Mouse (Mus musculus): ENCODE measurements around the gene BC004004. TPM values are rescaled to one million over a fixed set of nuclear protein-coding genes. Genes with fewer than 3 reads are reported as not detected.
A peak's percentile ranks its signal among the peaks of the same experiment; 100 is the strongest.
"Not testable (repeated sequence)": the region's sequence is repeated elsewhere in the genome, so short reads cannot be mapped to it uniquely, and the experiment has no call there.

BC004004 gene
- polyA plus RNA-seq, 1 experiment, result 101 TPM

DNA sequence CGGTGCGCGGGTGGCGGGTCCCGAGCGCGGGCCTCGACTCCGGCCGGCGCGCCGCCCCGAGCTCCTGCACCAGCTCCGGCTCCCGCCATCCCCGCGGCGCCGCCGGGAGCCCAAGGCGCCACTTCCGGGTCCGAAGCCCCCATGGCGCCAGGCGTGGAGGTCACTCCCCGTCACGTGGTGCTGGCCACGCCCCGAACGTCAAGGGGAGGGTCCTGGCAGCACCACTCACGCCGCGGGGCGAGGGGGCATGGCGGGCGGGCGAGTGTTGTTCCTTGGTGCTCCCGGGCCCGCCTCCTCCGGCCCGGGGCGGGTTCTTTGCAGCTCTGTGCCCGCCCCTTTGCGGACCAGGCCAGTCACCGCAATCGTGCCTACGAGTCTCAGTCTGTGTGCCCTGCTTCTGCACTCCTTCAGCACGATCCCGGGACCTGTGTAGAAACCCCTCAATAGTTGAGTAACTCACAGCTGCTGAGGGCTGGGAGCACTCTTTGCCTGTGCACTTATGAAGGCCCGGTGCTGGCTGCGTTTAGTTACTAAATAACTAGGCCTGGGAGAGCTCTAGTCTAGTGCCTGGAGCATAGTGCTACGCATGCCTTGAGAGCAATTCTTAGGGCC is 79.2 kb downstream of the BC004004 start, which contains the start of gene Mtch1:
Mtch1 (minus strand) TSS at position 290 of the 612 bp plus-strand sequence.
- peak; percentile 98 for DNase-seq (ENCODE audit: low spot score)

DNA sequence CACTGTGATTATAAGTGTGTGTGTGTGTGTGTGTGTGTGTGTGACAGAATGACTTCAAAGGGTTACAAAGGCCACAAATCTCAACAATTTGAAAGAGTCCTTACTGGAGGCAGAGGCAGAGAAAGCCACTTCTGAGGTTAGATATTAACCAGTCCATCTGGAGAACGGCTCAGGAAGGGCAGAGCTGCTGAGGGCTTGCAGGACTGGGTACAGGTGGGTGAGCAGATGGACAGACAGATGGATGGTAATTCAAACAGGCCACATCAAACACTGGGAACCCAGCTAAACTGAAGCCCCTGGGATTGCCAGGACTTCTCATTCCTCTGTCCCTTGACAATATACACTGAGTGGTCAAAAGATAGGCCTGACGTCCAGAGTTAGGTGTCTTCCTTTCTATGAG is 80.4 kb downstream of the BC004004 start:
- no peak for DNase-seq (ENCODE audit: low spot score)

DNA sequence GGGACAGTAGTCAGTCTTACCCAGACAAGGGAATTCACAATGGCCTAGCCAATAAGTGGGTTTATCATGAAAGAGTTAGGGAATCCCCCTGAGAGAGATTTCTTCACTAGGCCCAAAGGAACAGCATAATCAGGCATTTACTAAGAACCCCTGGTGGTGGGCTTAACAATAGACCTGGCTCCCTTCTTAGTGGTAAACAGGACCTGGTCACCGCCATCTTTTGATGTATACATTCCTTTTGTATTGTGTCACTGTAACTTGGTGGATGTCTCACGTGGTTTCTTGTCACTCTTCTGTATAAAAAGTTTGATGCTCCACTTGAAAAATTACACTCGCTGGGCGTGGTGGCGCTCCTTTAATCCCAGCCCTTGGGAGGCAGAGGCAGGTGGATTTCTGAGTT is 82.5 kb downstream of the BC004004 start:
- DNase-seq (ENCODE audit: low spot score), result not testable (repeated sequence)

DNA sequence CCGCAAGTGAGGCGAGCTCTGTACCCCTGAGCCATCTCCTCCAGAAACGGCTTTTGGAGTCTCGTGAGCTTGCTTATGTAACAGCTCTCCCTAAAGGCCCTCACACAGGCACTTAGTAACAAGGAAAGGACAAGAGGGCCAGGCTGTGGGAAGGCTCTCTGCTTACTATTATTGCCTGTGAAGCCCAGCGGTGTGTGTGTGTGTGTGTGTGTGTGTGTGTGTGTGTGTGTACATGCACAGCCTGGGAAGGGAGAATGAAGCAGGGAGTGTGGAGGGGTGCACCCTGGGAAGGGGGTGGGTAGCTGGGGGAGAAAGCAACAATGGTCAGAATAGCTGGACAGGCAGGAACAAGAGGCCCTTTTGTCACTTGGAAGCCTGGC is 86.9 kb downstream of the BC004004 start:
- DNase-seq (ENCODE audit: low spot score), result no peak

DNA sequence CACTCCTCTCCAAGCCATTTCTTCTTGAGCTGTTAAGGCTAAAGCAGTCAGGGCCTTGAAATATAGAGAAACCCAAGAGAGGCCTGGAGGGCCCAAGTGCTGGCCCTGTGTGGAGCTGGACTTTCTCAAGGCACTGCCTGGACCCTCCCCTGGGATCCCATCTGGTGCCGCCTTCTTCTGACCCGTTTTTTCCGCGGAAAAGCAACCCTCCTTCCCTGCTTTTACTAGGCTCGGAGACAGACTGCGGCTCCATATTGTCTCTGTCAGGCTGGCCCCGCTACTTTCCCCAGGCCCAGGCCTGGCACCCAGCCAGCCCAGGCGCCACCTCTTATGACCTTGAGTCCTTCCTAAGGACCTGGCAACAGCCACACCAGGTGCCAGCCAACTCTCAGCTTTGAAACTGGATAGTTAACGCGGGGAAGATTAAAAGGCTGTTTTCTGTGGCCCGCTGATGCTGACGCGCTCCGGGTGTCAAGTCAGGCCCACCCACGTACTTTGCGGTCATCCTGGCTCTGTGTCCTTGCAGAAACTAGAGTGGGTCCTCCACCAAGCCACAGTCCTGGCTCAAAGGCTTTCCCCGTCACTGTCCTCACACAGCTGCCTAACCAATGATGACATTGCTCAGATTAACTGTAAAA is 87.4 kb downstream of the BC004004 start:
- DNase-seq (ENCODE audit: low spot score), result no peak

DNA sequence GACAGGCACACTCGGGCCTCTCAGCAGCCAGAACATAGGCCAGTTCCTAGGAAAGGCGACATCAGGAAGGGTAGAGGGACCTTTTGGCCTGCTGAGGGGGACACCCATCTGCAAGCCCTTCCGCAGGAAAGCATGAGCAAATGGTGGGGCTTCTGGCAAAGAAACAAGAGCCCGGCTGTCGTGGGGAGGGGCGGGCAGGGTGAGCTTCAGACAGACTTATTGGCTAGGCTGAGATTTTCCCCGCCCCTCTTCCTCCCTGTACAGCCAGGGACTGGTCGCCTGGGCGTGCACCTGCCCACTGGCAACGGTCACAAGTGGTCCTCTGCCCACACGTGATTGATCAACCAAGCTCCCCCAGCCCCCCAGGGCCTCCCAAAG is 87.9 kb downstream of the BC004004 start:
- no peak for DNase-seq (ENCODE audit: low spot score)

DNA sequence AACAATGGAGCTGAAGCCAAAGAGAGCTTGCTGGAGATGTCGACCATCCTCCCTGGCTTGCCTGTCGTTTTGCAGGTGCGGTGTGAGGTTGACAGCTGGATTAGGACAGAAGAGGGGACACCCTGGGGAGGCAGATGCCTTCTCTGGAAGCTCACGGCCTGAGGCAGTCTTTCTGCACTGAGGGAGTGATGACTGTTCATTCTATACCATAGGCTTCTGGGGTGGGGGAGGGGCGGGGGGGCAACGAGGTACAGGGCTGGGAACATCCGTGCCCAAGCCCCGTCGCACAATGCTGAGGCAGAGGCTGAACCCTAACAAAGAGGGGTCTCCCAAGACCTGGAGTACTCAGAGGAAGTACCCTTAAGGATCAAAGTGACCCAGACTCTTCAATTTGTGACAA is 88.3 kb downstream of the BC004004 start:
- DNase-seq (ENCODE audit: low spot score), result no peak

DNA sequence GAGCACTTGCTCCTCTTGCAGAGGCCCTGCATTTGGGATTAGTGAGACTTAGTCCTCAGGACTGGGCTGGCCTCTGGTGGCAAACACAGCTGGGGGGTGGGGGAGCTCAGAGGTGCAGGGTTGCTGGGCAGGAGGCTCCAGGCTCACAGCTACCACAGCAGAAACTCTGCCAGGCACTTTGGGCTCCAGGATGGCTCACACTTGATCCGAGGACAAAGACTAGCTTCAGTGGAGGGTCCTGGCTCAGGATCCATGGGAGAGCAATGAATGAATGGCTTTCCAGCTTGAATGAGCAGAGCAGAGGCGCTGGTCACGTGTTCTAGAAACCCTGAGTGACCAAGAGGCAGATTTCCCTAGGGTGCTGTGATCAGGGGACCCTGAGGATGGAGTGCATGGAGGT is 90.3 kb downstream of the BC004004 start:
- no peak for DNase-seq (ENCODE audit: low spot score)

DNA sequence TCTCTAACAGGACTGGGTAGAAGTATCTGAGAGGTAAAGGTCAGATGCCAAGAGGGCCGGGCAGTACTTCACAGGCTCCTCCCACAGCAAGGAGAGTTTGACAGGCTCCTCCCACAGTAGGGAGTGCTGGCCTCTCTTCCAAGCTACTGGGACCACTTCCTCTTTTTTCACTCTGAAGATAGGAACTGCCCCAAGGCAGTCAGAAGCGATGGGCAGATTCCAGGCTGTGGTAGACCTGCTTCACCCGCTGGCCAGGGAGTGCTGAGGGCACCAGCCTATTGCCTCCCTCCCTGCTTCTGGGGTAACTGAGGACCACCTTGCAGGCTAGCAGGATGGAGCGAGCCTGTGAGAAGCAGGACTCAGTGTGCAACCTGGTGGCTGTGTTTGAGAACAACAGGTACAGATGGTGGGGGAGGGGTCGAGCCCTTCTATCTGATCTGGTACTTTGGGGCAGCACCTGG is 92.2 kb downstream of the BC004004 start, which contains the start of gene Fgd2:
Fgd2 (plus strand) TSS at position 154 of the 461 bp plus-strand sequence.
- no peak for DNase-seq (ENCODE audit: low spot score)

DNA sequence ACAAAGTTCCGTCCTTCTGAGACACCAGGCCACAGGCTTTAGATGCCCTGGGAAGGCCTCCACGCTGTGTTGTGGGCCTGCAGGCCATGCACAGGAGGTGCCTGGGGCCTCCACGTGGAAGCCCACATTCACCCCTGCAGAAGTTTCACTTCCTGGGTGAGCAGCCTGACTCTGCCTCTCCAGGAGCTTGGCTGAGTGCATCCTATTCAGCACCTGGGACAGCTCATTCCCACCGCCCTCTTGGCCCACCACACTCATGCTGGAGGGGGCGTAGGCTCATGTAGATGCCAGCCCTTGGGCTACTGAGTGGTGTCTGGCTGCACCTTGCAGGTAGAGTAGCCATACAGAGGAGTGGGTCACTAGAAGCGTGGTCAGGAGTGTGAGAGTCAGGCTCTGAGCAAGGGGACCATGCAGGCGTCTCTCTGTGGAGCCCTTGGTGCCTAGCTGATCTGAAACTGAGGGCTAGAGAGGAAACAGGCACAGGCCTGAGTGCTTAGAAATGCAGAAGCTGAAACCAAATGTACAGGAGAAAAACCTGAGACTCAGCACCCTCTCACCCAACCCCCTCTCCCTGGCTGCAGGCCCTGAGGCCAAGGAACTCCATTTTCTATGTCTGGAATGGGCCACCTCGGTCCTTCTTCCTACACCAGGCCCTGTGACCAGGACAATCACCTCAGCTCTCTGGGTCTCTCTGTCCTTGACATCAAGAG is 93.5 kb downstream of the BC004004 start:
- DNase-seq (ENCODE audit: low spot score), result no peak

DNA sequence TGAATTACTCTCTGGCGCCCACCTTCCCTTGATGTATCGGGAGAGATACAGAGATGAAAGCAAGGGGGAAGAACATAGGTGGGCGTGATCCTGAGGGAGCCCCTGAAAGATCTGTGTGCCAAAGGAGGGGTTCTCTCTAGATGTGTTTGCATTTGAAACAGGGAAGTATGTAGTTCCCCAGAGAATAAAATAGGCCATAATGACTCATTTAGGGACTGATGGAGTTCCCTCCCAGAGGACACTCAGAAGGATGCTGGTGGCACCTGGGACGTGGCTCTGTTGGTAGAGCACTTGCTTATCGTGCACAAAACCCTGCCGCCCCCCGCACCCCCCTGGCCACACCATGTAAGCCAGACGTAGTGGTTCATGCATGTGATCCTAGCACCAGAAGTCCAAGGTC is 94.5 kb downstream of the BC004004 start:
- no peak for DNase-seq (ENCODE audit: low spot score)

Other genes starting within 250 kb of the BC004004 start
- 139 and 169 TPM in 2 replicates for gene Srsf3, start 236.2 kb upstream of the BC004004 start, polyA plus RNA-seq (2012; rRNA removed)
- gene Cdkn1a, start 177.8 kb upstream of the BC004004 start, polyA plus RNA-seq (2012; rRNA removed), result 39.8 and 42.3 TPM in 2 replicates
- gene Rab44, start 154.6 kb upstream of the BC004004 start, polyA plus RNA-seq (2012; rRNA removed), result 1.5 and 1.9 TPM in 2 replicates
- gene Cpne5, start 30.6 kb upstream of the BC004004 start, polyA plus RNA-seq (2012; rRNA removed), result 0.56 and 1.0 TPM in 2 replicates
- gene Ppil1, start 4.6 kb upstream of the BC004004 start, polyA plus RNA-seq (2012; rRNA removed), result 27.9 and 31.3 TPM in 2 replicates
- 405 and 508 TPM in 2 replicates for gene Pi16, start 48.9 kb downstream of the BC004004 start, polyA plus RNA-seq (2012; rRNA removed)
- 263 and 279 TPM in 2 replicates for gene Mtch1, start 79.1 kb downstream of the BC004004 start, polyA plus RNA-seq (2012; rRNA removed)
- 19.0 and 26.4 TPM in 2 replicates for gene Fgd2, start 92.1 kb downstream of the BC004004 start, polyA plus RNA-seq (2012; rRNA removed)
- 21.2 and 24.4 TPM in 2 replicates for gene Pim1, start 222.0 kb downstream of the BC004004 start, polyA plus RNA-seq (2012; rRNA removed)